Mouse (Mus musculus) embryonic fibroblast, embryonic 13.5 days (primary cell): ENCODE measurements around the gene Fbxo22.

Source experiments
- CTCF ChIP-seq: IDR thresholded peaks from 2 replicates; pipeline ENCODE4 v1.5.1; 2011; ENCODE audit warnings: mild to moderate bottlenecking, control low read depth, low read length, moderate library complexity, borderline replicate concordance; ENCODE audit not compliant: insufficient read depth
- POLR2A ChIP-seq: IDR thresholded peaks from 2 replicates; pipeline ENCODE4 v1.6.1; 2011; ENCODE audit warnings: low read depth, mild to moderate bottlenecking, control low read depth, low read length, moderate library complexity

GRCm38 (mm10) chr9:55231544-55231943 is 22.8 kb downstream of the Fbxo22 start:
- TF ChIP-seq CTCF (no peak), POLR2A (no peak)
